Mouse (Mus musculus) liver, embryonic 14.5 days (tissue): ENCODE measurements around the gene E130308A19Rik. TPM values are rescaled to one million over a fixed set of nuclear protein-coding genes. Genes with fewer than 3 reads are reported as not detected.
A peak's percentile ranks its signal among the peaks of the same experiment; 100 is the strongest.
"Not testable (repeated sequence)": the region's sequence is repeated elsewhere in the genome, so short reads cannot be mapped to it uniquely, and the experiment has no call there.

Experiments used
- ATAC-seq: fragments of 200-750 bp; cut with Nextera tagmentation; 2 replicates; pipeline ENCODE4 v1.8.0; 2017; ENCODE audit warnings: moderate number of reproducible peaks, mild to moderate bottlenecking, moderate library complexity; ENCODE audit not compliant: insufficient read depth
- DNase-seq, 3 experiments: peaks; one replicate each; pipeline ENCODE4 v3.0.0-alpha.2; 2012 to 2013; ENCODE audit warnings: low read depth in 3 of 3, low spot score in 3 of 3
- H3K27ac ChIP-seq: fragments of 300-500 bp; sonication (generic); 2 replicates; pipeline ENCODE4 v1.5.1; 2014; ENCODE audit warnings: moderate library complexity, mild to moderate bottlenecking, control low read depth, inconsistent platforms
- H3K27me3 ChIP-seq: fragments of 300-500 bp; sonication (generic); 2 replicates; pipeline ENCODE4 v1.6.1; 2014; ENCODE audit warnings: mild to moderate bottlenecking, low read length, moderate library complexity; ENCODE audit not compliant: control insufficient read depth, insufficient read depth
- H3K36me3 ChIP-seq: fragments of 300-500 bp; sonication (generic); replicated peaks from 2 replicates; pipeline ENCODE4 v1.6.1; 2014; ENCODE audit warnings: low read depth; ENCODE audit not compliant: control insufficient read depth, insufficient read depth
- H3K4me1 ChIP-seq, 2 experiments: fragments of 200-500 bp in 1 of 2; fragments of 300-500 bp in 1 of 2; sonication (generic) in 1 of 2; replicated peaks; 2 replicates each; pipeline ENCODE4 v1.6.1; 2012 to 2014; ENCODE audit warnings: antibody characterized with exemption in 1 of 2, inconsistent platforms in 1 of 2, low read length in 1 of 2; ENCODE audit not compliant: control insufficient read depth in 2 of 2, insufficient read depth in 2 of 2
- H3K4me2 ChIP-seq: fragments of 300-500 bp; sonication (generic); 2 replicates; pipeline ENCODE4 v1.6.1; 2014; ENCODE audit warnings: low read depth, mild to moderate bottlenecking, control low read depth, moderate library complexity
- H3K4me3 ChIP-seq, 2 experiments: fragments of 200-500 bp in 1 of 2; fragments of 300-500 bp in 1 of 2; sonication (generic) in 1 of 2; 2 replicates each; pipeline ENCODE4 v1.5.1; 2012 to 2014; ENCODE audit warnings: low read depth in 2 of 2, low read length in 2 of 2, mild to moderate bottlenecking in 2 of 2, control low read depth in 1 of 2, inconsistent platforms in 1 of 2, moderate library complexity in 1 of 2; ENCODE audit not compliant: insufficient read depth in 1 of 2
- H3K9ac ChIP-seq: fragments of 300-500 bp; sonication (generic); replicated peaks from 2 replicates; pipeline ENCODE4 v1.6.1; 2014; ENCODE audit warnings: mild to moderate bottlenecking, control low read depth, moderate library complexity
- H3K9me3 ChIP-seq: fragments of 300-500 bp; sonication (generic); 2 replicates; pipeline ENCODE4 v1.6.1; 2016; ENCODE audit warnings: low read length, mixed read lengths; ENCODE audit not compliant: control insufficient read depth
- CTCF ChIP-seq: IDR thresholded peaks from 2 replicates; pipeline ENCODE4 v1.5.1; 2016; ENCODE audit warnings: antibody characterized with exemption, low read depth, control low read depth
- EP300 ChIP-seq: IDR thresholded peaks from 2 replicates; pipeline ENCODE4 v1.6.1; 2016; ENCODE audit warnings: antibody characterized with exemption, low read depth
- WGBS: fragments of 180-500 bp; shearing (Covaris S2); extraction: QIAGEN DNeasy Blood & Tissue Kit; methylation state at CpG from one replicate; pipeline ENCODE4 v1.1.7; 2014; ENCODE audit not compliant: insufficient replicate concordance; 5-methylcytosine and 5-hydroxymethylcytosine counted together
- polyA plus RNA-seq, 2 experiments: library from polyadenylated mRNA; depleted of rRNA in 1 of 2; stranded (reverse) in 1 of 2; unstranded in 1 of 2; fragments of >200 nt; fragmentation: Nextera tagmentation in 1 of 2; extraction: Ambion mirVana in 1 of 2; gene quantifications; 2 replicates each; pipeline versions ENCODE4 v1.2.1 to v1.2.3; 2012 to 2014

E130308A19Rik gene
- polyA plus RNA-seq, 2 experiments = 2.8 to 5.7 TPM

GRCm38 (mm10) chr4:59785412-59785811 is 159.4 kb downstream of the E130308A19Rik start:
- TF ChIP-seq CTCF = no peak
- no peak for TF ChIP-seq EP300
- H3K27me3 ChIP-seq = no peaks in the 10 kb centered on the region

DNA sequence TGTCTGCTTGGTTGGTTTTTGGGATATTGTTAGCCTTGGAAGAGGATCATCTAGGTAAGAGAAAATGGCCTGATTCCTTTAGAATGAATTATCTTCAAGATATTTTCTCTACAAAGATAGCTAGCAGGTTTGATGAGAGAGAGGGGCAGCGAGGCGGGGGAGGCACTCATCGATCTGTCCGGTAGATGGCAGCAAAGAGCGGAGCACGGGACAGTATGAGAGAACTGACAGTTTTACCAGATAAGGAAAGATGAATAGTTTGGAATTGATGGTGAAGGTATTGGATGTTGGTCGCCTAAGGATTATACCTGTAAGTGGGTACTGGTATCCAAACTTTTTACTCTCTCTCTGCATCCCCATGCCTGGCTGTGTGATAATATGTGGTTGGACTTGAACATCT is 160.7 kb downstream of the E130308A19Rik start:
- H3K27ac ChIP-seq = no peak overlapping the region
- WGBS = 2% methylated on average over 7 of the region's 7 CpGs
- H3K36me3 ChIP-seq = no peaks in the 10 kb centered on the region; the same call in 1 of the 2 replicates
- no peak overlapping the region for H3K9ac ChIP-seq
- DNase-seq = no peak
- H3K4me3 ChIP-seq = no peak overlapping the region
- ATAC-seq = no peak
- peaks cover 0 to 3% of the 10 kb centered on the region in 2 experiments; a peak in 1 of 4 replicates for H3K4me1 ChIP-seq
- H3K9me3 ChIP-seq = no peaks in the 10 kb centered on the region
- H3K4me2 ChIP-seq = no peak overlapping the region
- no peaks in the 10 kb centered on the region; the same call in 1 of the 2 replicates for H3K27me3 ChIP-seq
- TF ChIP-seq CTCF (peak; percentile 97), EP300 (no peak)

More at GRCm38 (mm10) chr4:59785412-59785811, 159.4 kb downstream of the E130308A19Rik start:
- H3K4me2 ChIP-seq = no peak overlapping the region
- DNase-seq (no peak), ATAC-seq (no peak)
- no peak overlapping the region for H3K9ac ChIP-seq
- WGBS = 30% methylated on average over 2 of the region's 2 CpGs
- no peak overlapping the region for H3K27ac ChIP-seq
- no peak overlapping the region for H3K4me3 ChIP-seq
- H3K9me3 ChIP-seq = no peaks in the 10 kb centered on the region
- H3K4me1 ChIP-seq = peaks cover 0 to 3% of the 10 kb centered on the region in 2 experiments; a peak in 1 of 4 replicates
- H3K36me3 ChIP-seq = no peaks in the 10 kb centered on the region; the same call in 1 of the 2 replicates

- no peak for ATAC-seq
- no peak for DNase-seq
- H3K4me2 ChIP-seq = no peak overlapping the region
- no peaks in the 10 kb centered on the region for H3K9me3 ChIP-seq
- no peaks in the 10 kb centered on the region; the same call in 1 of the 2 replicates for H3K27me3 ChIP-seq
- H3K27ac ChIP-seq = no peak overlapping the region
- H3K4me1 ChIP-seq = peaks cover 0 to 3% of the 10 kb centered on the region in 2 experiments; a peak in 1 of 4 replicates
- 60% methylated on average over 6 of the region's 6 CpGs for WGBS
- TF ChIP-seq CTCF = no peak
- TF ChIP-seq EP300 = no peak
- H3K4me3 ChIP-seq = no peak overlapping the region
- H3K36me3 ChIP-seq = no peaks in the 10 kb centered on the region
- no peak overlapping the region for H3K9ac ChIP-seq
These were observed 161.1 kb downstream of the E130308A19Rik start for GRCm38 (mm10) chr4:59787126-59787525.

- no peaks in the 10 kb centered on the region for H3K9me3 ChIP-seq
- no peak overlapping the region for H3K27ac ChIP-seq
- no peak overlapping the region for H3K4me2 ChIP-seq
- DNase-seq (no peak), ATAC-seq (no peak)
- no peak overlapping the region for H3K9ac ChIP-seq
- TF ChIP-seq CTCF (no peak), EP300 (no peak)
- no peaks in the 10 kb centered on the region; the same call in 1 of the 2 replicates for H3K27me3 ChIP-seq
- no peak overlapping the region for H3K4me3 ChIP-seq
- H3K4me1 ChIP-seq = peaks cover 0 to 3% of the 10 kb centered on the region in 2 experiments; a peak in 1 of 4 replicates
- H3K36me3 ChIP-seq = no peaks in the 10 kb centered on the region
These were observed 163.0 kb downstream of the E130308A19Rik start for GRCm38 (mm10) chr4:59789015-59789414.

DNA sequence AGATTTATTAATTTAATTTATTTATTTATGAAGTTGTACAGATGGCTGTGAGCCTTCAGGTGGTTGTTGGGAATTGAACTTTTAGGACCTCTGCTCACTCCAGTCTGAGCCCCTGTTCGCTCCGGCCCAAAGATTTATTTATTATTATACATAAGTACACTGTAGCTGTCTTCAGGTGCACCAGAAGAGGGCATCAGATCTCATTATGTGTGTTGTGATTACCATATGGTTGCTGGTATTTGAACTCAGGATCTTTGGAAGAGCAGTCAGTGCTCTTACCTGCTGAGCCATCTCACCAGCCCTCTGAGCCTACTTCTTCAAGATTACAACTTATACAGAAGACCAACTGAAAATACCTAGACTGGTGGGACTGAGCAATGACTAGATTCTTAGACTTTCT is 167.6 kb downstream of the E130308A19Rik start:
- not testable (repeated sequence) for H3K4me2 ChIP-seq, H3K36me3 ChIP-seq, H3K9ac ChIP-seq, H3K4me1 ChIP-seq, ATAC-seq, H3K27ac ChIP-seq, DNase-seq, H3K4me3 ChIP-seq, H3K9me3 ChIP-seq, H3K27me3 ChIP-seq
- 77% methylated on average over 2 of the region's 2 CpGs for WGBS
- peak; percentile 16; the same call in 1 of the 2 replicates for TF ChIP-seq CTCF
